27 mouse cellular contexts compared by ENCODE assay signal in the genomic region with DNA sequence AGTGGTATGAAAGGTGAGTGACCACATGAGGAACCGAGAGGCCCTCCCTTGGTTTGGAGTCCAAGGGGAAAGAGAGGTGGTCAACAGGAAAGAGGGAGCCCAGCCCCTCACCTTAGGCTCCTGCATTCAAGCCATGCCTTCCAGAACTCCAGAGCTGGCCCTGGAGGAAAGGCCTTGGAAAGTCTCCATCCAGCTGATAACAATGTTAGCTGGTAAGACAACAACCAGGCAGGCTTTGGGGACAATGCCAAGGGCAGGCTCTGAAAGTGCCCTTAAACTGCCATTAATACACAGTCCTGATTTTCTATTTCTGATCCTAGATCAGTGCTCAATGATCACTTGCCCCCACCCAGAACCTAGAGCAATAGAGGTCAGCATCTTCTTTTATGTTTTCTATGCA.
A peak's percentile ranks its signal among the peaks of the same experiment; 100 is the strongest.
DNase-seq lines count a peak whose midpoint lies in the region; ATAC-seq and TF ChIP-seq lines count a peak whose summit lies in the region.
"Had no signal": no experiment of that assay in that cellular context is flagged by ENCODE, and none has a peak within 500 bp of the region (broad histone marks: within the 10 kb centered on the region; RNA-seq: fewer than 3 reads in every experiment).

No protein-coding gene starts in this region.

- H3K4me3 ChIP-seq in heart, embryonic 16.5 days (ENCODE audit: low read length), result no peak overlapping the region
- H3K4me3 ChIP-seq in limb, embryonic 14.5 days (replicated peaks; ENCODE audit: low read length), result no peak overlapping the region
- no peak overlapping the region for H3K4me3 ChIP-seq in forebrain, postnatal 0 days (ENCODE audit: low read depth, low read length)
- H3K4me3 ChIP-seq: embryonic facial prominence, embryonic 10.5 days; forebrain, embryonic 15.5 days; heart, embryonic 13.5 days; hindbrain, embryonic 12.5 days; left cerebral cortex, adult 2 months; liver, embryonic 12.5 days; neural tube, embryonic 12.5 days had no signal

- H3K27ac ChIP-seq in heart, embryonic 16.5 days (ENCODE audit: low read length), result peak overlapping the region; percentile 38; the same call in 1 of the 2 replicates
- H3K27ac ChIP-seq in limb, embryonic 14.5 days (replicated peaks; ENCODE audit: low read depth, low read length), result peak overlapping the region; percentile 6
- H3K27ac ChIP-seq in forebrain, postnatal 0 days (ENCODE audit: low read depth, low read length), result no peak overlapping the region
- H3K27ac ChIP-seq: embryonic facial prominence, embryonic 10.5 days; forebrain, embryonic 15.5 days; heart, embryonic 13.5 days; hindbrain, embryonic 12.5 days; left cerebral cortex, adult 2 months; liver, embryonic 12.5 days; neural tube, embryonic 12.5 days; stomach, postnatal 0 days had no signal

- peak; percentile 58; the same call in 1 of the 2 replicates for ATAC-seq in heart, embryonic 16.5 days (replicated peaks; ENCODE audit: extremely low read depth, insufficient read depth, low FRiP score)
- ATAC-seq in limb, embryonic 14.5 days (ENCODE audit: low FRiP score, low read depth), result no peak
- no peak for ATAC-seq in forebrain, postnatal 0 days
- ATAC-seq: CD4-positive, CD25-positive, alpha-beta regulatory T cell, adult 4 months; forebrain, embryonic 15.5 days; intestine, postnatal 0 days; liver, embryonic 12.5 days had no signal

- no peak overlapping the region for H3K4me2 ChIP-seq in heart, embryonic 16.5 days (ENCODE audit: low read depth, low read length)
- H3K4me2 ChIP-seq in limb, embryonic 14.5 days (replicated peaks; ENCODE audit: low read depth, low read length, severe bottlenecking), result no peak overlapping the region
- H3K4me2 ChIP-seq in forebrain, postnatal 0 days (ENCODE audit: low read depth), result no peak overlapping the region
- H3K4me2 ChIP-seq: forebrain, embryonic 15.5 days; heart, embryonic 13.5 days; hindbrain, embryonic 12.5 days; liver, embryonic 12.5 days; midbrain, embryonic 11.5 days; neural tube, embryonic 12.5 days had no signal

- no peaks in the 10 kb centered on the region for H3K9me3 ChIP-seq in heart, embryonic 16.5 days (replicated peaks; ENCODE audit: control insufficient read depth, low read length)
- no peaks in the 10 kb centered on the region for H3K9me3 ChIP-seq in limb, embryonic 14.5 days (ENCODE audit: control insufficient read depth, low read length)
- H3K9me3 ChIP-seq in forebrain, postnatal 0 days (ENCODE audit: low read length), result no peaks in the 10 kb centered on the region
- H3K9me3 ChIP-seq: embryonic facial prominence, embryonic 10.5 days; forebrain, embryonic 15.5 days; heart, embryonic 13.5 days; hindbrain, embryonic 12.5 days; liver, embryonic 12.5 days; neural tube, embryonic 12.5 days had no signal

- peak; percentile 61 for DNase-seq in adrenal gland, adult 2 months
- no peak for DNase-seq in adrenal gland, adult 18-20 months (ENCODE audit: low spot score in 2 of 2)
- peak; percentile 59 for DNase-seq in ovary, adult 18-20 months (ENCODE audit: low spot score)
- no peak for DNase-seq in ovary, postnatal 10 days (ENCODE audit: low spot score)
- DNase-seq in limb, embryonic 14.5 days (ENCODE audit: low spot score), result no peak
- DNase-seq in forebrain, postnatal 0 days, result no peak
- no peak for DNase-seq in natural killer cell, adult 2 months (ENCODE audit: low spot score in 2 of 2)
- DNase-seq: cerebellum, adult 11-12 months; cerebellum, postnatal 10 days; gastrocnemius, postnatal 14 days; kidney, postnatal 36 days; lung, adult 18-20 months; lung, postnatal 10 days; thymus, adult 2 months; thymus, postnatal 4 days had no signal

- no peak for TF ChIP-seq POLR2A in limb, embryonic 14.5 days (IDR thresholded peaks at IDR 0.05; ENCODE audit: borderline replicate concordance, extremely low read depth, insufficient read depth, insufficient read length)

- no peak for TF ChIP-seq CTCF in forebrain, postnatal 0 days (IDR thresholded peaks at IDR 0.05; ENCODE audit: low read depth)

- no peaks in the 10 kb centered on the region for H3K36me3 ChIP-seq in heart, embryonic 16.5 days (ENCODE audit: control insufficient read depth, insufficient read depth)
- no peaks in the 10 kb centered on the region for H3K36me3 ChIP-seq in limb, embryonic 14.5 days (ENCODE audit: control insufficient read depth, insufficient read depth, low read length)
- no peaks in the 10 kb centered on the region for H3K36me3 ChIP-seq in forebrain, postnatal 0 days (ENCODE audit: insufficient read depth)
- H3K36me3 ChIP-seq: embryonic facial prominence, embryonic 10.5 days; forebrain, embryonic 15.5 days; hindbrain, embryonic 12.5 days; liver, embryonic 12.5 days; neural tube, embryonic 12.5 days had no signal

- H3K4me1 ChIP-seq in heart, embryonic 16.5 days (ENCODE audit: control insufficient read depth, insufficient read depth, low read length), result peaks cover 11% of the 10 kb centered on the region; the same call in 1 of the 2 replicates
- H3K4me1 ChIP-seq in limb, embryonic 14.5 days (ENCODE audit: control insufficient read depth, insufficient read depth, low read length), result peaks cover 11% of the 10 kb centered on the region; the same call in 1 of the 2 replicates
- no peaks in the 10 kb centered on the region for H3K4me1 ChIP-seq in forebrain, postnatal 0 days (ENCODE audit: insufficient read depth)
- H3K4me1 ChIP-seq: embryonic facial prominence, embryonic 10.5 days; forebrain, embryonic 15.5 days; liver, embryonic 12.5 days; neural tube, embryonic 12.5 days had no signal

- WGBS in heart, embryonic 16.5 days, result 83% methylated on average over 1 of the region's 1 CpGs
- WGBS in limb, embryonic 14.5 days, result 87% methylated on average over 1 of the region's 1 CpGs
- WGBS in forebrain, postnatal 0 days, result 89% methylated on average over 1 of the region's 1 CpGs

- no peaks in the 10 kb centered on the region for H3K27me3 ChIP-seq in heart, embryonic 16.5 days (ENCODE audit: control insufficient read depth, insufficient read depth, low read length)
- H3K27me3 ChIP-seq in limb, embryonic 14.5 days (ENCODE audit: control insufficient read depth, insufficient read depth, low read length), result no peaks in the 10 kb centered on the region
- no peaks in the 10 kb centered on the region for H3K27me3 ChIP-seq in forebrain, postnatal 0 days (ENCODE audit: insufficient read depth, low read length)
- H3K27me3 ChIP-seq: forebrain, embryonic 15.5 days; heart, embryonic 13.5 days; hindbrain, embryonic 12.5 days; neural tube, embryonic 12.5 days had no signal

- no peak overlapping the region for H3K9ac ChIP-seq in heart, embryonic 16.5 days (ENCODE audit: low read length)
- no peak overlapping the region for H3K9ac ChIP-seq in limb, embryonic 14.5 days (ENCODE audit: low read depth, low read length, severe bottlenecking)
- no peak overlapping the region for H3K9ac ChIP-seq in forebrain, postnatal 0 days
- H3K9ac ChIP-seq: forebrain, embryonic 15.5 days; heart, embryonic 13.5 days; hindbrain, embryonic 12.5 days; liver, embryonic 12.5 days; neural tube, embryonic 12.5 days had no signal

Comparison
In these comparisons a context has a peak if more than half of its experiments do, and no peak if none do; other contexts are left out.
1. DNase-seq: peak in adrenal gland, adult 2 months (single experiment) and ovary, adult 18-20 months (single experiment); none in adrenal gland, adult 18-20 months (0 of 2), ovary, postnatal 10 days (single experiment), limb, embryonic 14.5 days (single experiment), forebrain, postnatal 0 days (single experiment) and natural killer cell, adult 2 months (0 of 2).